Mouse (Mus musculus) intestine, embryonic 14.5 days (tissue): Measurements from ENCODE around the gene Cacnb2. TPM values are rescaled to one million over a fixed set of nuclear protein-coding genes. Genes with fewer than 3 reads are reported as not detected.

Experiments used
- ATAC-seq: fragments of 200-750 bp; cut with Nextera tagmentation; replicated peaks from 2 replicates; pipeline ENCODE4 v1.8.0; 2017; ENCODE audit warnings: low read depth, moderate number of reproducible peaks, moderate TSS enrichment, moderate library complexity; ENCODE audit not compliant: low FRiP score, low TSS enrichment
- DNase-seq: peaks from one replicate; pipeline ENCODE4 v3.0.0-alpha.2; 2018; ENCODE audit warnings: low spot score
- H3K27ac ChIP-seq: fragments of 300-500 bp; sonication (generic); 2 replicates; pipeline ENCODE4 v1.5.1; 2014; ENCODE audit warnings: low read depth, mild to moderate bottlenecking, control low read depth
- H3K27me3 ChIP-seq: fragments of 300-500 bp; sonication (generic); replicated peaks from 2 replicates; pipeline ENCODE4 v1.6.1; 2014; ENCODE audit warnings: low read length, control low read depth; ENCODE audit not compliant: control insufficient read depth, insufficient read depth
- H3K36me3 ChIP-seq: fragments of 300-500 bp; sonication (generic); 2 replicates; pipeline ENCODE4 v1.6.1; 2014; ENCODE audit warnings: low read length, control low read depth; ENCODE audit not compliant: control insufficient read depth, insufficient read depth
- H3K4me1 ChIP-seq: fragments of 300-500 bp; sonication (generic); replicated peaks from 2 replicates; pipeline ENCODE4 v1.6.1; 2014; ENCODE audit warnings: low read length, control low read depth, mixed read lengths; ENCODE audit not compliant: control insufficient read depth, insufficient read depth
- H3K4me2 ChIP-seq: fragments of 300-500 bp; sonication (generic); 2 replicates; pipeline ENCODE4 v1.6.1; 2014; ENCODE audit warnings: low read length
- H3K4me3 ChIP-seq: fragments of 300-500 bp; sonication (generic); 2 replicates; pipeline ENCODE4 v1.5.1; 2014; ENCODE audit warnings: low read depth, low read length, control low read depth, mixed read lengths
- H3K9ac ChIP-seq: fragments of 300-500 bp; sonication (generic); 2 replicates; pipeline ENCODE4 v1.6.1; 2014; ENCODE audit warnings: mild to moderate bottlenecking, low read length
- H3K9me3 ChIP-seq: fragments of 300-500 bp; sonication (generic); 2 replicates; pipeline ENCODE4 v1.6.1; 2016; ENCODE audit warnings: low read length, control low read depth; ENCODE audit not compliant: control insufficient read depth
- WGBS: fragments of 180-500 bp; shearing (Covaris S2); extraction: QIAGEN DNeasy Blood & Tissue Kit; methylation state at CpG from one replicate; pipeline ENCODE4 v1.1.7; 2014; 5-methylcytosine and 5-hydroxymethylcytosine counted together
- polyA plus RNA-seq: library from polyadenylated mRNA; unstranded; fragments of >200 nt; fragmentation: Nextera tagmentation; extraction: Ambion mirVana; gene quantifications from 2 replicates; pipeline ENCODE4 v1.2.1, GENCODE M21; 2014

Cacnb2 gene
- polyA plus RNA-seq, 1 experiment from 2014 or later: 2.9 TPM

DNA sequence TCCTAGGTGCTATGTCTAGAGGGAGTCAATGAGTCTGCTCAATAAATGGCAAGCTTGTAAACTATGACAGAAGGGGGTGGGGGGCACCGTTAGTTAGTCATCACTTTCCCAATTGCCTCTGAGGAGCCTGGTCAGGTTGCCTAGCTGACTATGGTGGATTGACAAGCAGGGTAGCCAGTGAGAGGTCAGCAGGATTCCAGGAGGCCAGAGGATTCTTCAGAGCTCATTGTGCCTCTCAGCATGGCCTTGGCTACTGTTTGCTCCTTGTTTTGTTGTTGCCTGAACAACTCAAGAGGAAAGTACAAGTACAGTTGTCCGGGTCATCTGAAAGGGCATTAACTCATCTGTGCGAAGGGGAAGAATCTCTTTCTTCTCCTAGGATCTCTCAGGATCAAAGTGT, 300.9 kb downstream of the Cacnb2 start:
- H3K27ac ChIP-seq: no peak overlapping the region
- 79% methylated on average over 3 of the region's 3 CpGs for WGBS

DNA sequence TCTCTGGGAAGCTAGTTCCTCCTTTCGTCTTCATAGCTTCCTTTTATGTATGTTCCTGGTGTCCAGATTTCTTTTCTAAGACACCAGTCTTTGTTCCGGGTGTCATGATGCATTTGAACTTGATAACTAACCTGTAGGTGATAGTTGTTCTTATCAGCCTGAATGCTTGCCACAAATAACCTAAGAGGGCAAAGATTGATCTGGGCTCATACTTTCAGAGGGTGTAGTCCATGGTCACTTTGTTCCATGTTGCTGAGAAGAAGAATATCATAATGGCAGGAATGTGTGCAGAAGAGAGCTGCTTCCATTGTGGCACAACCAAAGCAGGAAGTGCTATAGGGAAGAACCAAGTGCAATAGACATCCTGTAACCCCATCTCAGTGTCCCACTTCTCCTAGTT, 302.0 kb downstream of the Cacnb2 start:
- ATAC-seq: no peak

More for the DNA sequence above, 300.9 kb downstream of the Cacnb2 start:
- Histone ChIP-seq H3K36me3 (no peaks in the 10 kb centered on the region), H3K4me1 (peaks cover 4% of the 10 kb centered on the region; the same call in 1 of the 2 replicates), H3K4me3 (no peak overlapping the region), H3K4me2 (no peak overlapping the region), H3K9ac (no peak overlapping the region), H3K9me3 (no peaks in the 10 kb centered on the region), H3K27me3 (no peaks in the 10 kb centered on the region)
- no peak for DNase-seq
- no peak for ATAC-seq

DNA sequence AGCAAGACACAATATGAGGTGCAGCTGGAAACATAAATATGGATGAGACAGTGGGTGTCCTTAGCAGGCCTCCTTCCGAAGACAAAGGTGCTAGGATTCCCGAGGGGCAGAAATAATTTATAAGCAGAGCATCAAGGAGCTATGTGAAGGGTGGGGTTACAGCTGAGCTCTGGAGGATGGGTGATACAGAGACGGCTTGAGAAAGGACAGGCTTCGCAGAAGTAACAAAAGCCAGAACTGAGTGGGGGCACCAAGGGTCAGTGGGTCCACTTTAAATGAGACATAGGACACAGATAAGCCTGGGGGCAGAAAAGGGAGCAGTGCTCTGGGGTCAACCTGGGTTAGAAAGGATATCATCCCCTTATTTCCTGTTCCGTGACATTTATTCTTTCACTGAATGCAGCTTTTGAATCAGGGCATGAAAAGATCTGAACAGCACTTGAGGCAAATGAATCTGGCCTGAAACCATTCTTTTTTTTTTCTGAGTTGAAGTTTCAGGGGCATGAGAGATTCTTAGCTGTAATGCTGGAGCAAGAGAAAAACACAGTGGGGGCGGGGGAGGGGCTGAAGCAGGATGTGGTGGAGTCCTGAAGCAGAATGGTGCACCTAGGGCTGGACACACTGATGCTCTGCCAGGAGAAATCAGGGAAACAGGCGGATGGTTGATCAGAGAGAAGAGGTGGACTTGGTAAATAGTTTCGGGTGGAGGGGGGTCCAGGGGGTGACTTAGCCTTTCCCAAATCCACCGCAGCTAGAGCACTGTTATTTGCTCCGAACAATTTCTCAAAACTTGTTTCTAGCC, 304.4 kb downstream of the Cacnb2 start:
- H3K27me3 ChIP-seq: no peaks in the 10 kb centered on the region
- WGBS: 40% methylated on average over 10 of the region's 10 CpGs
- no peak overlapping the region for H3K9ac ChIP-seq
- no peak for DNase-seq
- H3K4me3 ChIP-seq: no peak overlapping the region
- peaks cover 4% of the 10 kb centered on the region; the same call in 1 of the 2 replicates for H3K4me1 ChIP-seq
- H3K4me2 ChIP-seq: no peak overlapping the region
- H3K27ac ChIP-seq: no peak overlapping the region
- ATAC-seq: no peak
- H3K36me3 ChIP-seq: no peaks in the 10 kb centered on the region
- no peaks in the 10 kb centered on the region for H3K9me3 ChIP-seq

More for the DNA sequence above, 302.0 kb downstream of the Cacnb2 start:
- Histone ChIP-seq H3K9ac (no peak overlapping the region), H3K27me3 (no peaks in the 10 kb centered on the region), H3K4me1 (peaks cover 4% of the 10 kb centered on the region; the same call in 1 of the 2 replicates), H3K9me3 (no peaks in the 10 kb centered on the region), H3K4me3 (no peak overlapping the region), H3K27ac (no peak overlapping the region), H3K36me3 (no peaks in the 10 kb centered on the region), H3K4me2 (no peak overlapping the region)
- no peak for DNase-seq
- WGBS: 77% methylated on average over 2 of the region's 2 CpGs

DNA sequence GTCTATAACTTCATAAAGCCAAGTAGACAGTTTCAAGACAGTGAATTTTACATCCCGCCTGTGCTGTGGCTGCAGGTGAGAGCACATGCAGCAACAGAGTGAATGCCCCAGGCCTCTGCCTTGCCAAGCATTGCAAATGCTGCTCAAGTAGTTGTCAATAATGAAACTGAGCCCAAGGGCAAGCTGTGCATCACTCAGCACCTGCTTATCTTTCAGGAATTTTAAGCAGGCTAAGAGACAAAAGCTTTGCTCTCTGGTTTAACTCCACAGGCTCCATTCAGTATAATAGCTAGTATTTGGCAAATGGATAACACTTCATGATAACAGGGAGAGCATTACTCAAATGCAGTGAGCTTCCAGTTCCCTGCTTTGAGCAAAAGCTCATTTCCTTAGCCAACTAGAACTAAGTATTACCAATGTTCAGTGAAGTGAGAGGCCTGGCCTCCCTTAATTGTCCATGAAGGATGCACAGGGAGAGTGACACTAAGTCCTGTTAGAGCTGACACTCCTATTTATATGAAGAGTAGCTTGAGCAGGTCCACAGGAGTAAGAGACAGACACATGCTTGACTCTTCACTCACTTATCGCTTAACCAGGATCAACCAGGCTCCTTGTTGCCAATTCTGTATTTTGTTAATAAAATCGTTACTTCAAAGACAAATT, 314.8 kb downstream of the Cacnb2 start:
- ATAC-seq (no peak), DNase-seq (no peak)
- no peak overlapping the region for H3K4me2 ChIP-seq
- H3K27ac ChIP-seq: no peak overlapping the region
- no peak overlapping the region for H3K9ac ChIP-seq
- no peaks in the 10 kb centered on the region for H3K36me3 ChIP-seq
- H3K9me3 ChIP-seq: no peaks in the 10 kb centered on the region
- no peaks in the 10 kb centered on the region for H3K4me1 ChIP-seq
- no peaks in the 10 kb centered on the region for H3K27me3 ChIP-seq
- 84% methylated on average over 3 of the region's 3 CpGs for WGBS
- no peak overlapping the region for H3K4me3 ChIP-seq

DNA sequence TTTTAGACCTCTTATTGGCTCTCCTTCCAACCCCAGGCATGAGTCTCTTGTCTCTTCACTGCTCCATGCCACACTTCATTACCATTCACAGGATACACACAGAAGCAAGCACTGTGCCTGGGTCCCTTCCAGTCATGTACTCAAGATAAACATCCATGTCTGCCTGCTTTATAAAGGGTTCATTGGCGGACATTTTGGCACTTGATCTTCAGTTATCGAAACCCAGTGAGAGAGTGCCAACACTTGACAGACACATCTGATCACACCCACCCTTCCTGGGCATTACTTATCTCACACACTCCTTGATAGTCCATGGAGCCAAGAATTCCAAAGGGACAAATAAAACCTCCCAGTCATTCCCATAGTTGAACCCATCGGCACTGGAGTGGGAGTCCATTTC, 327.0 kb downstream of the Cacnb2 start:
- Histone ChIP-seq H3K36me3 (no peaks in the 10 kb centered on the region), H3K4me1 (no peaks in the 10 kb centered on the region), H3K9ac (no peak overlapping the region), H3K27ac (no peak overlapping the region), H3K4me2 (no peak overlapping the region), H3K27me3 (no peaks in the 10 kb centered on the region), H3K9me3 (no peaks in the 10 kb centered on the region), H3K4me3 (no peak overlapping the region)
- 90% methylated on average over 3 of the region's 3 CpGs for WGBS
- no peak for DNase-seq
- no peak for ATAC-seq

DNA sequence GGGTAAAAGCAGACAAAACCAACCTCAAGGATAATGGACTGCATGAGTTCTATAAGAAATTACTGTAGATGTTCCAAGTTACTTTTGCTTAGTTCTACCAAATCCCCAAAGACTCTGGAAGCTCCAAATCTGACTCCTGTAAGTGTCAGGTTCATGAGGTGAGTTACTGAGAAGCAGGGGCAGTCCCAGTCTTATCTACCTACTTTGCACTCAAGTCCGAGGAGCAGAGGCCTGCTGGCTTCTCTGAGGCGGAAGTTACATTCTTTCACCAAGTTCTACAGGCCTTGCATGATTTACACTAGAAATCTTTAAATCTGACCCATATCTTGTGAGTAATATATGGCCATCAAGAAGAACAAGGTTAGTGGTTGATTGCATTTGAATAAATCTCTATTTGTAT, 329.1 kb downstream of the Cacnb2 start:
- Histone ChIP-seq H3K9ac (no peak overlapping the region), H3K27ac (no peak overlapping the region), H3K36me3 (no peaks in the 10 kb centered on the region), H3K4me3 (no peak overlapping the region), H3K27me3 (no peaks in the 10 kb centered on the region), H3K4me1 (no peaks in the 10 kb centered on the region), H3K4me2 (no peak overlapping the region), H3K9me3 (no peaks in the 10 kb centered on the region)
- no peak for DNase-seq
- no peak for ATAC-seq
- 90% methylated on average over 2 of the region's 2 CpGs for WGBS

DNA sequence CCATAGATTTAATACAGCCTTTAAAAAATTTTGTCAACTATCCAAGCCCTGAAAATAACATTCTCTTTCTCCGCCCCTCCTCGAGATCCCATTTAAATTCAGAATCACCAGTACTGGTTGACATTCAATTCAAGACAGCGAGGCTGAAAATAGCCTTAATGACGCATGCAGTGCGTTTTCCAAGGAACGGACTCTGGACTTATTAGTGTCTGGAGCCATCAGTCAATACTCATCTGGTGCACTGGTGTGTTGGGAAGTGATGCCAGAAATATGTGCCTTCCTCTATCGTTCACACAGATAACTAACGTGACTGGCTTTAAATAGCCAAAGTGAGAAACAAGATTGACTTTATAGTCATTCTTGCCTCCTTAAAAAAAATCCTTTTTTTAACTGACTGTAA, 333.6 kb downstream of the Cacnb2 start:
- no peaks in the 10 kb centered on the region for H3K36me3 ChIP-seq
- H3K27me3 ChIP-seq: no peaks in the 10 kb centered on the region
- DNase-seq: no peak
- no peaks in the 10 kb centered on the region for H3K9me3 ChIP-seq
- H3K4me3 ChIP-seq: no peak overlapping the region
- H3K9ac ChIP-seq: no peak overlapping the region
- H3K4me2 ChIP-seq: no peak overlapping the region
- 51% methylated on average over 8 of the region's 8 CpGs for WGBS
- ATAC-seq: no peak
- no peaks in the 10 kb centered on the region for H3K4me1 ChIP-seq
- no peak overlapping the region for H3K27ac ChIP-seq

DNA sequence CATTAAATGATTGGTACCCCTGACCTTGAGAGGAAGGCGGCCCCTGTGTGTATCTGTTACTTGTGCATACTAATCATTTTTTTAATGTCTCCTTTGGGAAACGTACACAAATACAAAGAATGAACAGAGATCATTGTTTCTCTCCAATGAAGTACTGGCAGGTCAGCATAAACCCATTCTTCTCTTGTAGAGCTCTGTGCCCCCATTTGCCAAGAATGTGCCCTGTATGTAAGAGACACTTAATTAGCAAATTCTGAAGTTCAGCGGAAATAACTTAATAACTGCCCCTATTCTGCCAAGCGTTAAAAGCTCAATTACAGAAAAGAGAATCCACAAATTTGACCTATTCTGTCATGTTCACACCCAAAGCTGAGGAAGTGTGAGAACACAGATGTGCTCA, 339.4 kb downstream of the Cacnb2 start:
- Histone ChIP-seq H3K27me3 (no peaks in the 10 kb centered on the region), H3K36me3 (no peaks in the 10 kb centered on the region), H3K9me3 (no peaks in the 10 kb centered on the region), H3K4me2 (no peak overlapping the region), H3K4me1 (no peaks in the 10 kb centered on the region), H3K27ac (no peak overlapping the region), H3K9ac (no peak overlapping the region), H3K4me3 (no peak overlapping the region)
- 85% methylated on average over 4 of the region's 4 CpGs for WGBS
- ATAC-seq (no peak), DNase-seq (no peak)
